Mouse (Mus musculus) hematopoietic stem cell, adult 5-6 weeks (primary cell): Measurements from ENCODE around the gene Pou2f2. TPM values are rescaled to one million over a fixed set of nuclear protein-coding genes. Genes with fewer than 3 reads are reported as not detected.
"Not testable (repeated sequence)": the region's sequence is repeated elsewhere in the genome, so short reads cannot be mapped to it uniquely, and the experiment has no call there.

Experiments used
- ATAC-seq, 2 experiments: fragments of 125-278 bp in 1 of 2; replicated peaks in 1 of 2; 2 replicates each; pipeline ENCODE4 v1.8.0; 2016 to 2017; ENCODE audit warnings: inconsistent platforms in 2 of 2, mild to moderate bottlenecking in 2 of 2, moderate number of reproducible peaks in 2 of 2, low read depth in 1 of 2, moderate TSS enrichment in 1 of 2; ENCODE audit not compliant: low FRiP score in 2 of 2, poor library complexity in 2 of 2, severe bottlenecking in 2 of 2, insufficient read depth in 1 of 2, low TSS enrichment in 1 of 2
- total RNA-seq: library from RNA; stranded (forward); fragments of 172-1452, 232-1000 nt; gene quantifications from 2 replicates; pipeline ENCODE4 v1.2.3, GENCODE M21; 2017

The Pou2f2 gene
- total RNA-seq, 1 experiment from 2014 or later = 3.5 TPM

DNA sequence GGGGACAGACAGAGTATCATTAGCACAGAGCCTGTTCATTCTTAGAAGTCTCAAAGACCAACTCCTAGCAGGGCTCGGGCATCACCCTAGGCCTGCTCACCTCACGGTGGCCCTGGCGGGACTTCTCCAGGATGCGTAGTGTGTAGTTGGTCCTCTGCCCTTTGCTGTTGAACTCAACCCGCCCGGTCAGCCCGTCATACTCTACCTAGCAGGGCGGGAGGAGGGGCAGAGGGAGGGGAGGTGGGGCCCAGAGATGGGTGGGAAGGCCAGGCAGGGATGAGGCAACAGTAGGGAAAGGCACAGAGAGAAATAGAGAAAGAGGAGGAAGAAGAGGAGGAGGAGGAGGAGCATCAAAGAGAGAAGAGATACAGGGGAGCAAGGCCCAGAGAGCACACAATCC is 121.1 kb downstream of the Pou2f2 start:
- ATAC-seq = no peak

DNA sequence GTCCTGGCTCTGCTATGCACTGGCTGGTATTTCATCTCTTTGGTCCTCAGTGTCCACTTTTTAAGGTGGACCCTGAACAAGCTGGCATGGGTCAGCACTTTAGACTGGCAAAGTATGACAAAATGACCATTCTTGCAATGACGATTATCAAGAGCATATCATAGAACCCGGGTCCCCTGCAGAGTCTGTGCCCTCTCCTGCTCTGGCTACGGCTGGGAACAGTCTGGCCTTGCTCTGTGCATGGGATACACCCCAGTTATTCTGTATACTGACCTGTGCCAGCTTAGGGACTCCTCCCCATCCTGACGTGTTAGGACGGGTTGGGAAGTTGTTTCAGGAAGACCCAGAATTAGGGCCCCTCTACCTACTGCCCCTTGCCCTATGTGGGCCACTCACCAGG is 121.6 kb downstream of the Pou2f2 start:
- no peak for ATAC-seq

DNA sequence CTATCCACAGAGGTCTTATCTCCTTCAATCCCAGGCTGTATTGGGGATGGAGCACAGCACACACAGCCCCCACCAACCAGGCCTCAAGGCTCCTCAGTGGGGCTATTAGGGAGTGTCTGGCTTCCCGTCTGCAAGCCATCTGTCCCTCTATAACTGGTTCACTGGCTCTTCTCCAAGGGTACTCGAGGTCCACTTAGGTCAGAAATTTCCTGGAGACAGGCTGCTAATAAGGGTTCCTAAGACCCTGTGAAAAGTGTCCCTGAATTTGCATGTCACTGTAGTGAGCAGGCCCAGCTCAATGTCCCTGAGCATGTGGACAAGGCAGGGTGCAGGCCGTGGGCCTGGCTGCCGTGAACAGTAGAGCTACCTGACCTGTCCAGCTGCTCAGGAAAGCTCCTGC is 122.6 kb downstream of the Pou2f2 start:
- no peak for ATAC-seq

DNA sequence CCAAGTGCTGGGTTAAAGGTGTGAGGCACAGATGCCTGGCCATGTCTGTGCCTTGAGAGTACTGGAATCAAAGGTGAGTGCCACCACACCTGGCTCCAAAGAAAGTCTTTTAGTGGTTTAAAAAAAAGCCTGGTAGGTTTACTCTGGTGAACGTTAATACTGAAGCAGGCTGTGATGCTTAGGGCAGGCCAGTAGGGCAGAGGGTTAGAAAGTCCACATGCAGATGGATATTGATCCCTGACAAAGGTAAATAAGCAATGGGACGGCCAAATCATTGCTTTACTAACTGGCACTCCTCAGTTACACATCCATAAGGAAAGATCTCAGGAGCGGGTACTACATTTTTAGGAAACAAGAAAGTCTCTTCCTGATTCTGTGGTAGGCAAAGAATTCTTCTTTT is 126.9 kb downstream of the Pou2f2 start:
- no peak for ATAC-seq

DNA sequence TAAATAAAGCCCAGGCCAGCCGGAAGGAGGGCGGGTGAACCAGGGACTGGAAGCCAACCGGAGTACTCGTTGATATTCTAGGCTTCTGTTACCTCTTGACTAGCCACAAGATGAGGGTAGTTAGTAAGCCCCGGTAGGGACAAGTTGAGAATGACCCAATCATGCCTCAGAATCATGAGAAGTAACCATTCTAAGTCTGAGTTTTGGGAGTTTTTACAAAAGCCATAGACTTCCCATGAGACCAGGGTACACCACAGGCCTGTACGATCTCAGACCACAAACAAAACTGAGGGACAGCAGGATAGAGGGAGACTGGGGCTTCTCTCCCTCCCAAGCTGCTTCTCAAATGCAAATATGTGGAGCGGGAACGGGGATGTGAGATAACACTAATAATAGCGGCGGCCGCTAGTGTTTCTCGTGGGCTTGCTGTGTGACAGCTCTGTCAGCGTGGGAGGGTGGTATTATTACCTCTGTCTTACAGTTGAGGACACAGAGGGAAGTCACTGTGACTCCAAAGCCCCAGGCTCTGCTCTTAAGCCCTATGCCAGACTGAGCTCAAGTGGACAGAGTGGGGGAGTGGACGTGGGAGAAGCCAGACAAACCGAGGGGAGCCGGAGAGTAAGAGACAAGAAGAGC is 130.1 kb downstream of the Pou2f2 start:
- no peak for ATAC-seq

DNA sequence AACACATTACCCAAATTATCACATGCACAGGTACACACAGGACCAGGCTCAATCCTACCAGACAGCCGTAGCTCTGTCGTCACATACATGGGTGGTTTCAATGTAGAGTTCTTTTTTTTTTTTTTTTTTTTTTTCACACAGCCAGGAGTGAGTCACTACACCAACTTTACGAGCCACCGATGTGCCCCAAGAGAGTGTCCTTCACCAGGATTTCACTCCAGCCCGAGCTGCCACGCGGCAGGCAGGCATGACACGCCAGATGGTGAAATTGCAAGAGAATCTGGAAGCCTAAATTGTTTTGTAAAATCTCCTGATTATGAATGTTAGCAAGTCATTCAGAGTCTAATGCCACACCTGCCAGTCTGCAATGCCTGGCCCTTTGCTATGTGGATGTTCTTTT is 132.2 kb downstream of the Pou2f2 start:
- ATAC-seq = no peak

DNA sequence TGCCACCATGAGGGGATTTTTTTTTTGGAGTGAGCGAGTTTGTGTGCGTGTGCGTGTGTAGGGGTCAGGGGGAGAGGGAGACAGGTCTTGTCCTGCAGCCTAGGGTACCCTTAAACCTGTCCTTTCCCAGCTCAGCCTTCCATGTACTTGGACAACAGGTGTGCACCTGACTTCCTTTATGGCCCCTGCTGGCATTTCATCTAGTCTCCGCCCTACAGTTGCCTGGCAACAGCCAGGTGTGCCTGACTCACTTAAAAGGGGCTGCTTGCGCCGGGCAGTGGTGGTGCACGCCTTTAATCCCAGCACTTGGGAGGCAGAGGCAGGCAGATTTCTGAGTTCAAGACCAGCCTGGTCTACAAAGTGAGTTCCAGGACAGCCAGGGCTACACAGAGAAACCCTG is 134.9 kb downstream of the Pou2f2 start:
- not testable (repeated sequence) for ATAC-seq

DNA sequence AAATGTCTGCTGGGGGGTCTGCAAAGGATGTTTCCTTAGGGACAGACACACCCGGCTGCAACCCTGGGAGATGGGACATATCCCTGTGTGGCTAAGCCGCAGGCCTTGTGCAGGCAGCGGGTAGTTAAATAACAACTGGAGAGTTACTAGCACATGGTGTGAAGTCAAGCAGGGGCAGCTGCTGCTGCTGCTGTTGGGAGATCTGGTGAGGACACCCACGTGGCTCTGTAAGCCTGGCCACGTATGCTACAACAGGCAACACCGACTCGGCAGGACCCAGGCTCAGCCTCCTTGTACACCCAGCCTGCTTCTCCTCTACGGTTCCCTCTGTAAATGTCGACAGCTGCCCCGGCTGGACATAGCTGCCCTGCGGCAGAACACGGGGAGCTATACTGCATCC is 137.6 kb downstream of the Pou2f2 start:
- ATAC-seq = no peak

Other genes starting within 250 kb of the Pou2f2 start
- not detected in 2 replicates for gene Gm4881, start 235.2 kb downstream of the Pou2f2 start, total RNA-seq
- 77.1 and 120 TPM in 2 replicates for gene Rabac1, start 207.0 kb downstream of the Pou2f2 start, total RNA-seq
- 7.7 and 9.9 TPM in 2 replicates for gene Atp1a3, start 173.8 kb downstream of the Pou2f2 start, total RNA-seq
- 11.4 and 36.2 TPM in 2 replicates for gene Grik5, start 107.4 kb downstream of the Pou2f2 start, total RNA-seq
- gene Zfp574, start 107.2 kb downstream of the Pou2f2 start, total RNA-seq = 6.3 and 6.6 TPM in 2 replicates
- 24.3 and 24.9 TPM in 2 replicates for gene Dedd2, start 40.9 kb upstream of the Pou2f2 start, total RNA-seq
- 5.3 and 8.0 TPM in 2 replicates for gene Zfp526, start 41.7 kb upstream of the Pou2f2 start, total RNA-seq
- 47.0 and 66.5 TPM in 2 replicates for gene Gsk3a, start 58.1 kb upstream of the Pou2f2 start, total RNA-seq
- 14.1 and 17.3 TPM in 2 replicates for gene Erf, start 71.0 kb upstream of the Pou2f2 start, total RNA-seq
- 39.1 and 39.4 TPM in 2 replicates for gene Cic, start 88.0 kb upstream of the Pou2f2 start, total RNA-seq
- gene Pafah1b3, start 118.3 kb upstream of the Pou2f2 start, total RNA-seq = 20.8 and 37.0 TPM in 2 replicates
- not detected in 2 replicates for gene Prr19, start 121.7 kb upstream of the Pou2f2 start, total RNA-seq
- not detected in 2 replicates for gene Tmem145, start 126.4 kb upstream of the Pou2f2 start, total RNA-seq
- gene Megf8, start 137.4 kb upstream of the Pou2f2 start, total RNA-seq = 4.8 and 5.3 TPM in 2 replicates
- not detected in 2 replicates for gene Cnfn, start 190.0 kb upstream of the Pou2f2 start, total RNA-seq
- gene Lipe, start 219.0 kb upstream of the Pou2f2 start, total RNA-seq = 13.6 and 18.7 TPM in 2 replicates
- not detected in 2 replicates for gene Cxcl17, start 233.2 kb upstream of the Pou2f2 start, total RNA-seq